Mouse (Mus musculus): ENCODE measurements around the gene Zbtb41. TPM values are rescaled to one million over a fixed set of nuclear protein-coding genes. Genes with fewer than 3 reads are reported as not detected.
"Not testable (repeated sequence)": the region's sequence is repeated elsewhere in the genome, so short reads cannot be mapped to it uniquely, and the experiment has no call there.

Zbtb41 gene
- polyA plus RNA-seq, 1 experiment from 2014 or later = 10.8 TPM

- DNase-seq (ENCODE audit: low spot score) = peak; percentile 21
- Histone ChIP-seq H3K36me3 (replicated peaks) (peaks cover 20% of the 10 kb centered on the region), H3K4me3 (peak overlapping the region; percentile 87), H3K27ac (replicated peaks) (peak overlapping the region; percentile 97), H3K9me3 (no peaks in the 10 kb centered on the region), H3K4me1 (peaks cover 36% of the 10 kb centered on the region), H3K27me3 (replicated peaks; ENCODE audit: low read depth, poor library complexity, severe bottlenecking) (no peaks in the 10 kb centered on the region)
- WGBS = 39% methylated on average over 10 of the region's 10 CpGs
Observed at GRCm38 (mm10) chr1:139422941-139423340, 853 bp downstream of the Zbtb41 start.

GRCm38 (mm10) chr1:139423931-139424330 lies 1.8 kb downstream of the Zbtb41 start:
- WGBS = 73% methylated on average over 10 of the region's 10 CpGs
- Histone ChIP-seq H3K36me3 (replicated peaks) (peaks cover 21% of the 10 kb centered on the region), H3K4me3 (peak overlapping the region; percentile 87), H3K27ac (replicated peaks) (no peak overlapping the region), H3K27me3 (replicated peaks; ENCODE audit: low read depth, poor library complexity, severe bottlenecking) (no peaks in the 10 kb centered on the region), H3K9me3 (no peaks in the 10 kb centered on the region), H3K4me1 (peaks cover 36% of the 10 kb centered on the region)
- DNase-seq (ENCODE audit: low spot score) = no peak

GRCm38 (mm10) chr1:139425006-139425405 lies 2.9 kb downstream of the Zbtb41 start:
- Histone ChIP-seq H3K36me3 (replicated peaks) (peaks cover 32% of the 10 kb centered on the region), H3K9me3 (no peaks in the 10 kb centered on the region)

GRCm38 (mm10) chr1:139438373-139438772 lies 16.3 kb downstream of the Zbtb41 start:
- Histone ChIP-seq H3K4me3 (no peak overlapping the region), H3K27me3 (replicated peaks; ENCODE audit: low read depth, poor library complexity, severe bottlenecking) (no peaks in the 10 kb centered on the region), H3K9me3 (no peaks in the 10 kb centered on the region), H3K27ac (replicated peaks) (no peak overlapping the region), H3K36me3 (replicated peaks) (peaks cover 97% of the 10 kb centered on the region), H3K4me1 (no peaks in the 10 kb centered on the region)
- peak; percentile 40 for DNase-seq (ENCODE audit: low spot score)

More at GRCm38 (mm10) chr1:139425006-139425405, 2.9 kb downstream of the Zbtb41 start:
- H3K4me3 ChIP-seq = peak overlapping the region; percentile 87
- H3K27ac ChIP-seq (replicated peaks) = no peak overlapping the region
- whole genome bisulfite sequencing = 68% methylated on average over 3 of the region's 3 CpGs
- DNase-seq (ENCODE audit: low spot score) = no peak
- no peaks in the 10 kb centered on the region for H3K27me3 ChIP-seq (replicated peaks; ENCODE audit: low read depth, poor library complexity, severe bottlenecking)
- peaks cover 36% of the 10 kb centered on the region for H3K4me1 ChIP-seq

GRCm38 (mm10) chr1:139443103-139443502 lies 21.0 kb downstream of the Zbtb41 start:
- H3K27me3 ChIP-seq (replicated peaks; ENCODE audit: low read depth, poor library complexity, severe bottlenecking); DNase-seq (ENCODE audit: low spot score); H3K9me3 ChIP-seq; H3K4me1 ChIP-seq; H3K4me3 ChIP-seq; H3K27ac ChIP-seq (replicated peaks): not testable (repeated sequence)
- peaks cover 84% of the 10 kb centered on the region for H3K36me3 ChIP-seq (replicated peaks)
- 91% methylated on average over 9 of the region's 9 CpGs for WGBS

GRCm38 (mm10) chr1:139454340-139455225 lies 32.5 kb downstream of the Zbtb41 start, which contains the start of gene Aspm:
Gene Aspm (plus strand): TSS chr1:139454772.
- H3K36me3 ChIP-seq (replicated peaks) = peaks cover 28% of the 10 kb centered on the region
- H3K4me3 ChIP-seq = peak within 1 kb of the TSS; percentile 95
- H3K9me3 ChIP-seq = no peaks in the 10 kb centered on the region
- H3K27me3 ChIP-seq (replicated peaks; ENCODE audit: low read depth, poor library complexity, severe bottlenecking) = no peaks in the 10 kb centered on the region
- DNase-seq (ENCODE audit: low spot score) = peak; percentile 93
- peak within 1 kb of the TSS; percentile 96 for H3K27ac ChIP-seq (replicated peaks)
- under 1% methylated on average over 65 of the region's 65 CpGs for WGBS
- H3K4me1 ChIP-seq = peaks cover 23% of the 10 kb centered on the region

GRCm38 (mm10) chr1:139455226-139455869 lies 33.3 kb downstream of the Zbtb41 start:
- Histone ChIP-seq H3K4me3 (peak overlapping the region; percentile 95), H3K9me3 (no peaks in the 10 kb centered on the region), H3K4me1 (peaks cover 23% of the 10 kb centered on the region), H3K27me3 (replicated peaks; ENCODE audit: low read depth, poor library complexity, severe bottlenecking) (no peaks in the 10 kb centered on the region), H3K36me3 (replicated peaks) (peaks cover 33% of the 10 kb centered on the region), H3K27ac (replicated peaks) (peak overlapping the region; percentile 96)
- DNase-seq (ENCODE audit: low spot score) = peak; percentile 59
- 4% methylated on average over 17 of the region's 17 CpGs for WGBS

- Histone ChIP-seq H3K36me3 (replicated peaks) (peaks cover 85% of the 10 kb centered on the region), H3K4me3 (no peak overlapping the region), H3K9me3 (no peaks in the 10 kb centered on the region), H3K27me3 (replicated peaks; ENCODE audit: low read depth, poor library complexity, severe bottlenecking) (no peaks in the 10 kb centered on the region), H3K4me1 (peaks cover 11% of the 10 kb centered on the region), H3K27ac (replicated peaks) (no peak overlapping the region)
- DNase-seq (ENCODE audit: low spot score) = no peak
- 89% methylated on average over 5 of the region's 5 CpGs for WGBS
Observed at GRCm38 (mm10) chr1:139460807-139461206, 38.7 kb downstream of the Zbtb41 start.

GRCm38 (mm10) chr1:139465936-139466335 lies 43.8 kb downstream of the Zbtb41 start:
- 92% methylated on average over 11 of the region's 11 CpGs for WGBS
- Histone ChIP-seq H3K36me3 (replicated peaks) (peaks cover 98% of the 10 kb centered on the region), H3K9me3 (no peaks in the 10 kb centered on the region), H3K27me3 (replicated peaks; ENCODE audit: low read depth, poor library complexity, severe bottlenecking) (no peaks in the 10 kb centered on the region), H3K27ac (replicated peaks) (no peak overlapping the region), H3K4me3 (no peak overlapping the region), H3K4me1 (no peaks in the 10 kb centered on the region)
- no peak for DNase-seq (ENCODE audit: low spot score)

- DNase-seq (ENCODE audit: low spot score) = no peak
- 96% methylated on average over 11 of the region's 11 CpGs for WGBS
- Histone ChIP-seq H3K27ac (replicated peaks) (no peak overlapping the region), H3K9me3 (no peaks in the 10 kb centered on the region), H3K4me1 (no peaks in the 10 kb centered on the region), H3K27me3 (replicated peaks; ENCODE audit: low read depth, poor library complexity, severe bottlenecking) (no peaks in the 10 kb centered on the region), H3K4me3 (no peak overlapping the region), H3K36me3 (replicated peaks) (peaks cover 100% of the 10 kb centered on the region)
Observed at GRCm38 (mm10) chr1:139478898-139479297, 56.8 kb downstream of the Zbtb41 start.

GRCm38 (mm10) chr1:139480246-139480645 lies 58.2 kb downstream of the Zbtb41 start:
- WGBS = 93% methylated on average over 8 of the region's 8 CpGs
- Histone ChIP-seq H3K4me1 (no peaks in the 10 kb centered on the region), H3K27ac (replicated peaks) (no peak overlapping the region), H3K36me3 (replicated peaks) (peaks cover 98% of the 10 kb centered on the region), H3K9me3 (no peaks in the 10 kb centered on the region), H3K27me3 (replicated peaks; ENCODE audit: low read depth, poor library complexity, severe bottlenecking) (no peaks in the 10 kb centered on the region), H3K4me3 (no peak overlapping the region)
- DNase-seq (ENCODE audit: low spot score) = no peak

- Histone ChIP-seq H3K4me1 (no peaks in the 10 kb centered on the region), H3K4me3 (no peak overlapping the region), H3K36me3 (replicated peaks) (peaks cover 98% of the 10 kb centered on the region), H3K9me3 (no peaks in the 10 kb centered on the region), H3K27ac (replicated peaks) (no peak overlapping the region), H3K27me3 (replicated peaks; ENCODE audit: low read depth, poor library complexity, severe bottlenecking) (no peaks in the 10 kb centered on the region)
- no peak for DNase-seq (ENCODE audit: low spot score)
- WGBS = 94% methylated on average over 4 of the region's 4 CpGs
Observed at GRCm38 (mm10) chr1:139481146-139481545, 59.1 kb downstream of the Zbtb41 start.

GRCm38 (mm10) chr1:139494630-139495029 lies 72.5 kb downstream of the Zbtb41 start:
- Histone ChIP-seq H3K4me1 (no peaks in the 10 kb centered on the region), H3K27me3 (replicated peaks; ENCODE audit: low read depth, poor library complexity, severe bottlenecking) (no peaks in the 10 kb centered on the region), H3K9me3 (no peaks in the 10 kb centered on the region), H3K36me3 (replicated peaks) (peaks cover 62% of the 10 kb centered on the region), H3K4me3 (no peak overlapping the region), H3K27ac (replicated peaks) (no peak overlapping the region)
- no peak for DNase-seq (ENCODE audit: low spot score)
- WGBS = 81% methylated on average over 3 of the region's 3 CpGs
